Mouse (Mus musculus): ENCODE measurements around the gene Tcf19. TPM values are rescaled to one million over a fixed set of nuclear protein-coding genes. Genes with fewer than 3 reads are reported as not detected.
"Not testable (repeated sequence)": the region's sequence is repeated elsewhere in the genome, so short reads cannot be mapped to it uniquely, and the experiment has no call there.

The Tcf19 gene
- polyA plus RNA-seq, 1 experiment from 2014 or later: 14.9 TPM

DNA sequence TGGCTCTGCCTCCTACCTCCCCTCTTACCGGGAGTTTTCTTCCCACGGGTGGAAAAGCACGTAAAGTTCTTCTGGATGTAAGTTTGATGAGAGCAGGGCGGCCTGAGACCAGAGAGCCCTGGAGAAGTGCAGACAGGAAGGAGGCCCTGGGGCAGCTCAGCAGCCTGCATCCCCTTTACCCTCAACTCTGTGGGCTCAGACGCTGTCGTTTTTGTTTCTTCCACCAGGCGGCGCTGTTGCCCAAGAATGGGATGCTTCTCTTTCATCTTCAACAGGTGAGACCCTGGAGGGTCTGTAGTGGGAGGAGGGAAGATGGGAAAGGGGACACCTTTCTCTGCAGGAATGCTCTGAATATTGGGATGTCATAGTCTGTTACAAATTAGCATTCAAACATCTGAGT, 51.0 kb downstream of the Tcf19 start:
- Histone ChIP-seq H3K4me1 (replicated peaks) (peaks cover 11% of the 10 kb centered on the region), H3K27me3 (peaks cover 24% of the 10 kb centered on the region)
- H3K4me2 ChIP-seq; ATAC-seq (ENCODE audit: low FRiP score); H3K27ac ChIP-seq; H3K36me3 ChIP-seq; H3K9ac ChIP-seq; H3K9me3 ChIP-seq; H3K4me3 ChIP-seq: not testable (repeated sequence)
- WGBS: 5% methylated on average over 8 of the region's 8 CpGs

Other genes with a start within 250 kb of the Tcf19 start
- 0.14 and 0.30 TPM in 2 replicates for gene H2-Q1, start 196.4 kb downstream of the Tcf19 start, polyA plus RNA-seq (2015; fragmentation: Nextera tagmentation; extraction: Ambion mirVana)
- gene H2-Q2, start 174.6 kb downstream of the Tcf19 start, polyA plus RNA-seq (2015; fragmentation: Nextera tagmentation; extraction: Ambion mirVana): 0.68 and 1.0 TPM in 2 replicates
- 1.0 and 1.2 TPM in 2 replicates for gene H2-Q4, start 137.2 kb downstream of the Tcf19 start, polyA plus RNA-seq (2015; fragmentation: Nextera tagmentation; extraction: Ambion mirVana)
- 0.30 and 0.34 TPM in 2 replicates for gene H2-Q6, start 92.0 kb downstream of the Tcf19 start, polyA plus RNA-seq (2015; fragmentation: Nextera tagmentation; extraction: Ambion mirVana)
- 2.4 TPM in 2 replicates for gene H2-Q7, start 77.7 kb downstream of the Tcf19 start, polyA plus RNA-seq (2015; fragmentation: Nextera tagmentation; extraction: Ambion mirVana)
- 0.10 and 0.23 TPM in 2 replicates for gene H2-Q10, start 46.7 kb downstream of the Tcf19 start, polyA plus RNA-seq (2015; fragmentation: Nextera tagmentation; extraction: Ambion mirVana)
- gene Pou5f1, start 10.8 kb downstream of the Tcf19 start, polyA plus RNA-seq (2015; fragmentation: Nextera tagmentation; extraction: Ambion mirVana): not detected in 2 replicates
- 6.3 and 7.6 TPM in 2 replicates for gene Cchcr1, start 276 bp upstream of the Tcf19 start, polyA plus RNA-seq (2015; fragmentation: Nextera tagmentation; extraction: Ambion mirVana)
- gene Psors1c2, start 16.4 kb upstream of the Tcf19 start, polyA plus RNA-seq (2015; fragmentation: Nextera tagmentation; extraction: Ambion mirVana): 0.68 and 1.4 TPM in 2 replicates
- 0.12 and 0.14 TPM in 2 replicates for gene Cdsn, start 35.3 kb upstream of the Tcf19 start, polyA plus RNA-seq (2015; fragmentation: Nextera tagmentation; extraction: Ambion mirVana)
- not detected in 2 replicates for gene 2300002M23Rik, start 50.6 kb upstream of the Tcf19 start, polyA plus RNA-seq (2015; fragmentation: Nextera tagmentation; extraction: Ambion mirVana)
- gene Sfta2, start 84.7 kb upstream of the Tcf19 start, polyA plus RNA-seq (2015; fragmentation: Nextera tagmentation; extraction: Ambion mirVana): not detected in 2 replicates
- gene Gm9573, start 109.8 kb upstream of the Tcf19 start, polyA plus RNA-seq (2015; fragmentation: Nextera tagmentation; extraction: Ambion mirVana): not detected in 2 replicates
- 0.14 TPM in 1 of 2 replicates, not detected in the other for gene Mucl3, start 126.9 kb upstream of the Tcf19 start, polyA plus RNA-seq (2015; fragmentation: Nextera tagmentation; extraction: Ambion mirVana)
- 11.8 and 14.0 TPM in 2 replicates for gene Vars2, start 150.8 kb upstream of the Tcf19 start, polyA plus RNA-seq (2015; fragmentation: Nextera tagmentation; extraction: Ambion mirVana)
- 27.6 and 29.2 TPM in 2 replicates for gene Gtf2h4, start 156.9 kb upstream of the Tcf19 start, polyA plus RNA-seq (2015; fragmentation: Nextera tagmentation; extraction: Ambion mirVana)
- gene Ddr1, start 187.8 kb upstream of the Tcf19 start, polyA plus RNA-seq (2015; fragmentation: Nextera tagmentation; extraction: Ambion mirVana): 128 and 140 TPM in 2 replicates